Comparison of ENCODE assay signal across 8 mouse cellular contexts in genomic region chr14:34769021-34769566, GRCm38 (mm10). TPM values are rescaled to one million over a fixed set of nuclear protein-coding genes. Genes with fewer than 3 reads are reported as not detected.
DNase-seq lines count a peak whose midpoint lies in the region; ATAC-seq and TF ChIP-seq lines count a peak whose summit lies in the region.

No protein-coding gene starts in this region.

- peak overlapping the region; percentile 44 for H3K9ac ChIP-seq in ES-Bruce4 (ENCODE audit: low read depth, poor library complexity, severe bottlenecking)
- peak overlapping the region; percentile 58 for H3K9ac ChIP-seq in lung, embryonic 14.5 days

- no peaks in the 10 kb centered on the region for H3K4me1 ChIP-seq in ES-Bruce4 (ENCODE audit: control insufficient read depth, insufficient read depth, low read length)
- H3K4me1 ChIP-seq in brown adipose tissue, adult 24 weeks (ENCODE audit: control insufficient read depth, insufficient read depth, insufficient read length, low read length) = peaks cover 3% of the 10 kb centered on the region; the same call in 1 of the 2 replicates
- H3K4me1 ChIP-seq in lung, embryonic 14.5 days (ENCODE audit: insufficient read depth) = no peaks in the 10 kb centered on the region
- H3K4me1 ChIP-seq in olfactory bulb, adult 2 months (ENCODE audit: control insufficient read depth, insufficient read depth, low read length) = peaks cover 11% of the 10 kb centered on the region

- DNase-seq in heart, postnatal 14 days = peak; percentile 75 to 84
- peak; percentile 63 for DNase-seq in layer of hippocampus, adult 11-12 months (ENCODE audit: low spot score)
- peak; percentile 87 for DNase-seq in lung, embryonic 14.5 days
- peak; percentile 49 to 72 for DNase-seq in thymus, postnatal 10 days (ENCODE audit: low spot score in 2 of 2)

- ATAC-seq in erythroid progenitor cell, adult 5-6 weeks (replicated peaks; ENCODE audit: low FRiP score, poor library complexity, severe bottlenecking) = peak; percentile 84
- peak; percentile 42; the same call in 1 of the 2 replicates for ATAC-seq in lung, embryonic 14.5 days (ENCODE audit: insufficient read depth)

- H3K36me3 ChIP-seq in ES-Bruce4 (ENCODE audit: control insufficient read depth, insufficient read depth, low read length, poor library complexity, severe bottlenecking) = no peaks in the 10 kb centered on the region
- no peaks in the 10 kb centered on the region for H3K36me3 ChIP-seq in lung, embryonic 14.5 days (ENCODE audit: insufficient read depth)

- intact Hi-C loops in heart, postnatal 14 days (cut with DNase I) = loop anchor here (2.0 to 10.0 kb wide), 2 partner anchors 94 to 152 kb away; partner anchors contain the start of gene Wapl

- under 1% methylated on average over 36 of the region's 36 CpGs for WGBS in lung, embryonic 14.5 days
- WGBS in olfactory bulb, adult 2 months = under 1% methylated on average over 36 of the region's 36 CpGs

- TF ChIP-seq POLR2A in ES-Bruce4 (IDR thresholded peaks at IDR 0.05; ENCODE audit: insufficient read depth, low read length) = no peak
- TF ChIP-seq POLR2A in olfactory bulb, adult 2 months (IDR thresholded peaks at IDR 0.05; ENCODE audit: insufficient read depth, low read depth, low read length) = no peak

- H3K27ac ChIP-seq in ES-Bruce4 (ENCODE audit: insufficient read depth, low read length) = no peak overlapping the region
- H3K27ac ChIP-seq in brown adipose tissue, adult 24 weeks (replicated peaks; ENCODE audit: low read depth, low read length) = no peak overlapping the region
- H3K27ac ChIP-seq in lung, embryonic 14.5 days (ENCODE audit: low read depth) = no peak overlapping the region
- no peak overlapping the region for H3K27ac ChIP-seq in olfactory bulb, adult 2 months (ENCODE audit: insufficient read depth, low read depth, low read length)

- peak; percentile 26; the same call in 1 of the 2 replicates for TF ChIP-seq EP300 in ES-Bruce4 (IDR thresholded peaks at IDR 0.05; ENCODE audit: insufficient read depth, low read depth, low read length)

- H3K4me3 ChIP-seq in ES-Bruce4 (ENCODE audit: low read depth, low read length) = peak overlapping the region; percentile 71
- H3K4me3 ChIP-seq in brown adipose tissue, adult 24 weeks (ENCODE audit: insufficient read depth, low read depth, low read length) = peak overlapping the region; percentile 44
- H3K4me3 ChIP-seq in lung, embryonic 14.5 days (ENCODE audit: low read depth, low read length) = peak overlapping the region; percentile 42
- peak overlapping the region; percentile 46 for H3K4me3 ChIP-seq in olfactory bulb, adult 2 months (ENCODE audit: insufficient read depth, low read depth, low read length)

- H3K9me3 ChIP-seq in ES-Bruce4 (replicated peaks; ENCODE audit: control insufficient read depth, insufficient read depth, low read length, poor library complexity, severe bottlenecking) = no peaks in the 10 kb centered on the region
- H3K9me3 ChIP-seq in lung, embryonic 14.5 days (ENCODE audit: low read depth, low read length) = no peaks in the 10 kb centered on the region

- H3K4me2 ChIP-seq in lung, embryonic 14.5 days = peak overlapping the region; percentile 94

- peak; percentile 88 for TF ChIP-seq CTCF in ES-Bruce4 (IDR thresholded peaks at IDR 0.05; ENCODE audit: low read depth, low read length)
- TF ChIP-seq CTCF in lung, embryonic 14.5 days (IDR thresholded peaks at IDR 0.05; ENCODE audit: low read depth) = peak; percentile 85
- TF ChIP-seq CTCF in olfactory bulb, adult 2 months (IDR thresholded peaks at IDR 0.05; ENCODE audit: insufficient read depth, low read depth, low read length) = peak; percentile 95

- no peaks in the 10 kb centered on the region for H3K27me3 ChIP-seq in ES-Bruce4 (ENCODE audit: control insufficient read depth, insufficient read depth, low read length, poor library complexity, severe bottlenecking)
- peaks cover 7% of the 10 kb centered on the region; the same call in 1 of the 2 replicates for H3K27me3 ChIP-seq in lung, embryonic 14.5 days (ENCODE audit: insufficient read depth, low read length)

RNA-seq across cellular contexts. Expression of gene Grid1, which starts 50.8 kb away (rescaled TPM):
- polyA plus RNA-seq in ES-Bruce4 (2011; ENCODE audit: insufficient read depth, insufficient read length, low read depth, missing spikeins) = 0.24 and 1.3 TPM in 2 replicates
- polyA plus RNA-seq in brown adipose tissue, adult 24 weeks (2012; ENCODE audit: insufficient read depth, insufficient read length, missing spikeins) = not detected in 2 replicates
- total RNA-seq in erythroid progenitor cell, adult 5-6 weeks (2015; ENCODE audit: low replicate concordance) = not detected in 2 replicates
- total RNA-seq in erythroid progenitor cell, adult 5-6 weeks (2017; ENCODE audit: low replicate concordance) = 0.64 TPM in 1 of 2 replicates, not detected in the other
- total RNA-seq in heart, postnatal 14 days (2021) = not detected
- 0.13 and 0.26 TPM in 2 replicates for polyA plus RNA-seq in lung, embryonic 14.5 days (2014; fragmentation: Nextera tagmentation; extraction: Ambion mirVana)
- not detected in 2 replicates for polyA plus RNA-seq in olfactory bulb, adult 2 months (2012; ENCODE audit: insufficient read depth, insufficient read length, low replicate concordance, missing spikeins)
